Comparison of ENCODE assay signal across 8 mouse cellular contexts in the genomic region with DNA sequence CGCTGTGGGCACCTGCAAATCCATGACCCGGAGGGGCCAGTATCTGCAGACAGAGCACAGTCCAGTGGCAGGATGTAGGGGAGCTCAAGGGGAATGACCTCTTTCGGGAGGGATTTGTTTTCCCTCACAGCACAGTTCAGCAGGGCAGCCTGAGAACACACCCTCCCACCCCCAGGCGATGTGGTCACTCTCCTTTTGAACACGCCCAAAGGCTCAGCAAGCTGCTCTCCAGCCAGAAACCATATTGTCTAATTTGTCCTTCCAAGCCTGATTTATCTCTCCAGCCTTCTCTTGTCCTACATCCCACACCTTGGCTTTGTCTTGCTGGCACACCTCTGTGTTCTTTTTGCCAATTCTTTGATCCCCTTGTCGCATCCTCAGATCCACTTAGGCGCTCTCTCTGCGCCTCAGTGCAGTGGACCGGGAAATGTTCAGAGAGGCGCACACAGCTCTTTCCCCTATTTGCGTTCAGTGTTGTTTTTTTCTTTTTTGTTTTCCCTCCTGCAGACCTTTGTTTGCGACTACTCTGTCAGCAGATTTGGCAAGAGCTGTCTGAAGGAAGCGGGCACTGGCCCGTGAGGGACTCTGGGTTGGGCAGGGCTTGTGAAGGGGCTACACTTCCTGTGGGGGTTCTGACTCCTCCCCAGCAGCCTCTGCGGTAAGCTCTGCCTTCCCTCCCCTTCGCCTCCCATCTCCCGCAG. TPM values are rescaled to one million over a fixed set of nuclear protein-coding genes. Genes with fewer than 3 reads are reported as not detected.
DNase-seq lines count a peak whose midpoint lies in the region; TF ChIP-seq lines count a peak whose summit lies in the region.

No protein-coding gene starts in this region.

- peak; percentile 56 for DNase-seq in brain, adult 2 months (ENCODE audit: low read depth, low spot score)
- peak; percentile 44 to 47 for DNase-seq in frontal cortex, postnatal 10 days (ENCODE audit: low spot score in 2 of 2)
- DNase-seq in hindbrain, embryonic 10.5 days (ENCODE audit: low spot score), result peak; percentile 59
- DNase-seq in layer of hippocampus, postnatal 14 days (ENCODE audit: low spot score in 2 of 2), result peak; percentile 41 to 46
- DNase-seq in lung, postnatal 25 days (ENCODE audit: low spot score), result peak; percentile 62
- DNase-seq in ovary, postnatal 36 days (ENCODE audit: low spot score), result peak; percentile 56
- DNase-seq in thymus, postnatal 36 days, result peak; percentile 59 to 70

- H3K36me3 ChIP-seq in ES-Bruce4 (ENCODE audit: control insufficient read depth, insufficient read depth, low read length, poor library complexity, severe bottlenecking), result no peaks in the 10 kb centered on the region
- no peaks in the 10 kb centered on the region for H3K36me3 ChIP-seq in hindbrain, embryonic 10.5 days

- H3K9me3 ChIP-seq in ES-Bruce4 (replicated peaks; ENCODE audit: control insufficient read depth, insufficient read depth, low read length, poor library complexity, severe bottlenecking), result no peaks in the 10 kb centered on the region
- no peaks in the 10 kb centered on the region for H3K9me3 ChIP-seq in hindbrain, embryonic 10.5 days

- WGBS in hindbrain, embryonic 10.5 days, result 12% methylated on average over 17 of the region's 17 CpGs

- peak overlapping the region; percentile 51 for H3K4me3 ChIP-seq in ES-Bruce4 (ENCODE audit: low read depth, low read length)
- peak overlapping the region; percentile 46 for H3K4me3 ChIP-seq in hindbrain, embryonic 10.5 days

- TF ChIP-seq CTCF in ES-Bruce4 (IDR thresholded peaks at IDR 0.05; ENCODE audit: low read depth, low read length), result no peak

- no peak for TF ChIP-seq EP300 in ES-Bruce4 (IDR thresholded peaks at IDR 0.05; ENCODE audit: insufficient read depth, low read depth, low read length)

- H3K4me1 ChIP-seq in ES-Bruce4 (ENCODE audit: control insufficient read depth, insufficient read depth, low read length), result peaks cover 4% of the 10 kb centered on the region
- peaks cover 16% of the 10 kb centered on the region for H3K4me1 ChIP-seq in hindbrain, embryonic 10.5 days (replicated peaks)

- no peak for TF ChIP-seq POLR2A in ES-Bruce4 (IDR thresholded peaks at IDR 0.05; ENCODE audit: insufficient read depth, low read length)

- H3K27ac ChIP-seq in ES-Bruce4 (ENCODE audit: insufficient read depth, low read length), result peak overlapping the region; percentile 16; the same call in 1 of the 2 replicates
- peak overlapping the region; percentile 84 for H3K27ac ChIP-seq in hindbrain, embryonic 10.5 days

- no peaks in the 10 kb centered on the region for H3K27me3 ChIP-seq in ES-Bruce4 (ENCODE audit: control insufficient read depth, insufficient read depth, low read length, poor library complexity, severe bottlenecking)
- no peaks in the 10 kb centered on the region for H3K27me3 ChIP-seq in hindbrain, embryonic 10.5 days (ENCODE audit: insufficient read depth, poor library complexity, severe bottlenecking)

- H3K9ac ChIP-seq in ES-Bruce4 (ENCODE audit: low read depth, poor library complexity, severe bottlenecking), result peak overlapping the region; percentile 24; the same call in 1 of the 2 replicates

RNA-seq across cellular contexts. Expression of gene Pla1a, which starts 33.3 kb away (rescaled TPM):
- polyA plus RNA-seq in ES-Bruce4 (2011; ENCODE audit: insufficient read depth, insufficient read length, low read depth, missing spikeins), result 1.9 and 2.5 TPM in 2 replicates
- polyA plus RNA-seq in hindbrain, embryonic 10.5 days (2016; fragmentation: Nextera tagmentation; extraction: Ambion mirVana), result 0.10 and 0.27 TPM in 2 replicates
- under 1 TPM; 0.60 to 0.76 TPM for total RNA-seq in layer of hippocampus, postnatal 14 days (2021)

RNA-seq across cellular contexts. Expression of gene Popdc2, which starts 37.7 kb away (rescaled TPM):
- polyA plus RNA-seq in ES-Bruce4 (2011; ENCODE audit: insufficient read depth, insufficient read length, low read depth, missing spikeins), result not detected in 2 replicates
- polyA plus RNA-seq in hindbrain, embryonic 10.5 days (2016; fragmentation: Nextera tagmentation; extraction: Ambion mirVana), result 0.68 and 1.6 TPM in 2 replicates
- under 1 TPM; 0.43 to 0.44 TPM for total RNA-seq in layer of hippocampus, postnatal 14 days (2021)

RNA-seq across cellular contexts. Expression of gene Adprh, which starts 52.8 kb away (rescaled TPM):
- polyA plus RNA-seq in ES-Bruce4 (2011; ENCODE audit: insufficient read depth, insufficient read length, low read depth, missing spikeins), result 50.7 and 51.3 TPM in 2 replicates
- 143 and 164 TPM in 2 replicates for polyA plus RNA-seq in hindbrain, embryonic 10.5 days (2016; fragmentation: Nextera tagmentation; extraction: Ambion mirVana)
- 10 to 100 TPM; 58.4 to 62.4 TPM for total RNA-seq in layer of hippocampus, postnatal 14 days (2021)

RNA-seq across cellular contexts. Expression of gene Gm21987, which starts 52.8 kb away (rescaled TPM):
- polyA plus RNA-seq in ES-Bruce4 (2011; ENCODE audit: insufficient read depth, insufficient read length, low read depth, missing spikeins), result not detected in 2 replicates
- polyA plus RNA-seq in hindbrain, embryonic 10.5 days (2016; fragmentation: Nextera tagmentation; extraction: Ambion mirVana), result not detected in 2 replicates
- not detected for total RNA-seq in layer of hippocampus, postnatal 14 days (2021)

RNA-seq across cellular contexts. Expression of gene Cox17, which starts 52.9 kb away (rescaled TPM):
- polyA plus RNA-seq in ES-Bruce4 (2011; ENCODE audit: insufficient read depth, insufficient read length, low read depth, missing spikeins), result 218 and 226 TPM in 2 replicates
- polyA plus RNA-seq in hindbrain, embryonic 10.5 days (2016; fragmentation: Nextera tagmentation; extraction: Ambion mirVana), result 142 and 146 TPM in 2 replicates
- total RNA-seq in layer of hippocampus, postnatal 14 days (2021), result 10 to 100 TPM; 94.9 to 97.0 TPM

Comparison
In these comparisons a context has a peak if more than half of its experiments do, and no peak if none do; other contexts are left out.
1. Peak in every context shown above with its lines: DNase-seq, H3K4me3 ChIP-seq and H3K27ac ChIP-seq.